Mouse (Mus musculus) gastrocnemius, postnatal 36 days (tissue): ENCODE measurements at regions not wholly inside any gene's neighbourhood (a gene's known extent, or its start where the extent isn't known, plus 50 kb on each side); places are given as distances from the start of the nearest gene placed in this dataset.
"Not testable (repeated sequence)": the region's sequence is repeated elsewhere in the genome, so short reads cannot be mapped to it uniquely, and the experiment has no call there.

ENCODE experiments used
- DNase-seq, 2 experiments: peaks; one replicate each; pipeline ENCODE4 v3.0.0; 2022
- intact Hi-C: fragments of 180-260 bp; cut with DNase I; formaldehyde crosslinking; loops from one replicate; pipeline ENCODE4 v1.15.1; 2025

DNA sequence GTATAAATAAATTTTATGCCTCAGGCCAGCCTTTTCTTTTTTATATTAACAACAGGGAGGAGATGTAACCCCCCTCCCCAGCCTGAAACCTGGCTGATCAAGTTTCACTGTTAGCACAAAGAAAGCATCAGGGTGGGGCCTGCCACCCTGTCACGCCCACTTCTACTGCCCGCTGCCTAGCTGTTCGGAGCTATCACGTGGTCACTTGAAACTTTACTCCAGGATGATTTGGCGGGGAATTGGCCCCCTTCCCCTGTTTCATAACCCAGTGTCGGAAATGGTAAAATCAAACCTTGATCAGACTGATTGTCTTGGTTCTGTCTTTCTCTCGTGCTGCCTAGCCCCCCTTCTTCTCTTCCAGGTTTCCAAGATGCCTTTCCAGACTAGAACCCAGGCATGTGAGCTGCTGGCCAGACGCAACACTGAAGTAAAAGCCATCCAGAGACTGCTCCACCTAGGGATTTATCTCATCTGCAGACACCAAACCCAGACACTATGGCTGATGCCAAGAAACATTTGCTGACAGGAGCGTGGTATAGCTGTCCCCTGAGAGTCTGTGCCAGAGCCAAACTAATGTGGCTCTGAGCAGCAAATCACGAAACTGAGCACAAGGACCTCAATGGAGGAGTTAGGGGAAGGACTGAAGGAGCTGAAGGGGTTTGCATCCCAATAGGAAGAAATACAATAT, 1386.6 kb upstream of the 1700008P02Rik start:
- intact Hi-C loops, result no loop called here
- DNase-seq, result no peak

DNA sequence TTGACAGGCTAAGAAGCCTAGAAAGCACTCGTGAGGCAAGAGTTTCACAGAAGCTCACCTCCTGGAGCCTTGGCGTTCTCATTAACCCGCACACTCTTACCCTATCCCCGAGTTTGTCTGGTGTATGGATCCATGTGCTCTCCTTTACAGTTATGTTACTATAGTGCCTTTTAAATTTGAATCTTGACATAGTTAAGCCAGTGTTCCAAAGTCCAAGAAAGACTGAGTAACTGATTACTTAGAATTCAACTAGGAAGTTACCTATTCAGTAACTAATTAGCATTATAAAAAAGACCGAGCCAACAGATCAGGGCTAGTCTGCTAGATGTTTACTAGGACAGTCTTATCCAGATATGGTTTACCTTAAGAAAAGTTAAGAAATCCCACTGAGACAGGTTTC, 1386.0 kb upstream of the 1700008P02Rik start:
- no peak for DNase-seq
- intact Hi-C loops, result no loop called here

DNA sequence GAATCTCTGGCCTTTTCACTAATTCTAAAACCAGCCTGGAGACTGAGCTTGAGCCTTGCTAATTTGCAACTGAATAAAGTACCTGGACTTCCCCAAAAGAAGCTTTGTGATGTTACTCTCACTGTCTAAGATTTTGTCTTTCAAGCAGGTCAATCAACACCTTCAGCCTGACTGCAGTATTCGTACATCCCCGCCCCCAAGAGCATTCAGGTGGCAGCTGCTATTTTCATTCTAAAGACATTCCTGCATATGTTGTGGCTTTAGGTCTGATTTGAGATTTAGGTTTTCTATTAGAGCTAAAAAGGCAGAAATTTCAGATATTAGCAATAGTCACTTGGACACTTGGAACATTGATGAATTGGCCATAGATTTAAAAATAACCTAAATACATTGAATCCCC, 1385.4 kb upstream of the 1700008P02Rik start:
- intact Hi-C loops, DNase-seq: not testable (repeated sequence)

- DNase-seq, result no peak
- intact Hi-C loops, result no loop called here
These were observed 1384.0 kb upstream of the 1700008P02Rik start for GRCm38 (mm10) chr3:8004271-8004670.

GRCm38 (mm10) chr3:8001027-8001426, 1380.8 kb upstream of the 1700008P02Rik start:
- DNase-seq, result no peak
- intact Hi-C loops, result no loop called here

DNA sequence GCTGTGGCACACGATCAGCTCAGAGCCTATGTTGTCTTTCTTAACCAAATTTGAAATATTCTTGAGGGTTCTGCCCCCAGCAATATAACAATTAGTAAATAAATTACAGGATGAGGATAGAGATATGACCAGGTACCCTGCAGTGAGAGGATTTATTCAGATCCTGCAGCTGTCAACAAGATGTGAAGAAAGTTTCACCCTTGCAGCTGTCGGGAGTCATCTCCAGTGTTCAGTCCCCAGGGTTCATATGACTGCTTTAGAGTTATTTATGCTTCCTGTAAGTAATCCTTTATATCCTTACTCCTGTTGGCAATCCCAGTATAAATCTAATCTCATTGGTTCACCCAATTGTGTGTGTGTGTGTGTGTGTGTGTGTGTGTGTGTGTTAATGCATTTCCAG, 1372.1 kb upstream of the 1700008P02Rik start:
- intact Hi-C loops, result no loop called here
- DNase-seq, result no peak

DNA sequence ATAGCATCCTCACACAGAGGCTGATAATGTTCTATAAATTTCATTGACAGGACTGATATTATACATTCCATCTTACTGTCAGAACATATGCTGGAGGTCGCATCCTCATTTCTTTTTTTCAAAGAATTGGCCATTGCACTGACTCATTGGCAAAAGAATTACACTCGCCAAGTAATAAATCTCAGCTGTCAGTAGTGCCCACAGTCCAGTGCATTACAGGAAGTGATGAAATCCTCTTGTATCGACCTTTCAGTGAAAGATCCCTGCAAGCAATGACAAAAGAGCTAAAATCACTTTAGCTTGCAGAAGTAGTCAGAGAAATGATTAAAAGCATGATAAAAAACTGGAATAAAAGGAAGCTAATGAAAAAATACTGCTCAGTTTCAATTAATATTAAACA, 1353.0 kb upstream of the 1700008P02Rik start:
- DNase-seq, result no peak
- intact Hi-C loops, result no loop called here

DNA sequence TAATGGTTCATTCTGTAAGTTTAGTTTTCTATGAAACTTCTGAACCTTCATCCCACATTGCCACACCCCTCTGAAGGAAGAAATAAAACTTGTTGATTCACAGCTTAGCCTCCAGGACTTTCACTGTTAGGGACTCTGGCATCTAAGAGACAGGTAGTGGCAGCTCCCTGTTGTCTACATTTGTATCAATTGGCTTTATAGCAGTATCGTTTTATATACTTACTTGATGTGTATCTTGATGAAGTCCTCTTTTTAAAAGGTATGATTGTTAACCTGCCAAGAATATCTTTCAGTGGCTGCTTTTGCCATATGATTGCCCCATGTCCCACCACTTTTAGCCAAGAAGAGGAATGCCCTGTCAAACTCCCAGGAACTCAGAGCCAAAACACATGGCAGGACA, 1333.7 kb upstream of the 1700008P02Rik start:
- no peak for DNase-seq
- intact Hi-C loops, result no loop called here

DNA sequence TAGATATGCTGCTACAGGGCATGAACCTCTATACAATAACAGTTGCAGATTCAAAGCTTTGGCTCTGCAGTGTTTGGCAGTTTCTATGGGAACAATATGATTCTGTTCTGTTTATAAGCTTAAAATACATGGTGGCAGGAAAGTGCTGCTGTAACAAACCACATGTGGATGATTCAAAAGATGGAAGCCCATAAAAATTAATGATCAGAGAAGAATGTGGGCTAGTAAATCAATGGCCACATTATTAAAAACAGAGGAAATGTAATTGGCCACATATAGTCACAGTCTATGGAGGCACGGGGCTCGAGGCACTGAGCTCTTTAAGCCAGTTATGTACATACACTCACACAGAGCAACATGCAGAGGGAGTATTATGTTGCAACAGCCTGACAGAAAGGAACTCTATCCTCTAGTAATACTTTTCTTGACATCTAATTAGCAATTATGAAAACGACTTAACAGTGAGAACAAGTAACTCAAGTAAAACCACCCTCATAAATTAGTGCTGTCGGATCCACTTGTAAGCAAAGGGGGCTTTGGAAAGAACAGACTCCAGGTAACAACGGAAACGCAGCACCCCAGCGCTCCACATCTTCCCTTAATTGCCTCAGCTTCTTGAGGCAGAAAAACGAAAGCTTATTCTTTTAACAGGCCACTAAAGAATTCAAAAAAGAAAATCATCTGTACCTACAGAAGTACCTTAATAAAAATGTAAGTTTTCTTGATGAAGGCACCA, 1323.6 kb upstream of the 1700008P02Rik start:
- DNase-seq, result no peak
- intact Hi-C loops, result no loop called here
